Mouse (Mus musculus): ENCODE measurements around the gene Med31.

- TF ChIP-seq USF1 (IDR thresholded peaks at IDR 0.05; ENCODE audit: low read depth, low read length) (no peak), POLR2AphosphoS2 (IDR thresholded peaks at IDR 0.05; ENCODE audit: low read depth, low read length) (no peak), CTCF (conservative IDR thresholded peaks at IDR 0.05 in 1 of 2, IDR thresholded peaks at IDR 0.05 in 1 of 2; ENCODE audit: low read depth in 2 of 2, low read length in 2 of 2) (no peak)
Observed at GRCm38 (mm10) chr11:72190857-72191256, 24.5 kb downstream of the Med31 start.
